ENCODE assay signal across 8 mouse cellular contexts in the genomic region with DNA sequence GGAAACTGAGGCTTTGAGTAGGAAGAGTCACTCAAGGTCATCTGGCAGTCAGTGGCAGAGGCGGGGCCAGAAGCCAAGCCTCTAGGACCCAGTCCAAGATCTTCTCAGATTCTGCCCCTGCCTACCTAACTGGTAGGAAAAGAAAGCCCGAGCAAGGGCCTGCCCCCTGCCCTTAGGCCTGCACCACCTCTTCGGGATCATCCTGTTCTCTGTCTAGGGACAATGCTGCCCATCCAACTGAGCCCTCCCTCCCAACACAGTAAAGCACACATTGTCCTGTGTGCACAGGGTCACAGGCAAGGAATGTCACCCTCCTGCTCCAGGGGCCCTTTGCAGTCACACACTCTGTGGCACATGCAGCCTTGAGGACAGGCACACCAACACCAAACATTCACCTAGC. TPM values are rescaled to one million over a fixed set of nuclear protein-coding genes. Genes with fewer than 3 reads are reported as not detected.
DNase-seq lines count a peak whose midpoint lies in the region; ATAC-seq and TF ChIP-seq lines count a peak whose summit lies in the region.

No protein-coding gene starts in this region.

- TF ChIP-seq POLR2A in cerebellum, adult 2 months (IDR thresholded peaks at IDR 0.05; ENCODE audit: borderline replicate concordance, insufficient read depth, low read length): no peak

- no peak overlapping the region for H3K27ac ChIP-seq in cerebellum, adult 2 months (ENCODE audit: insufficient read depth, low read length)
- no peak overlapping the region for H3K27ac ChIP-seq in embryonic facial prominence, embryonic 13.5 days
- H3K27ac ChIP-seq in hindbrain, embryonic 12.5 days: peak overlapping the region; percentile 12; the same call in 1 of the 2 replicates
- no peak overlapping the region for H3K27ac ChIP-seq in midbrain, postnatal 0 days (ENCODE audit: low read depth, low read length)

- H3K4me1 ChIP-seq in cerebellum, adult 2 months (ENCODE audit: control insufficient read depth, insufficient read depth, low read length): peaks cover 17% of the 10 kb centered on the region
- H3K4me1 ChIP-seq in embryonic facial prominence, embryonic 13.5 days: peaks cover 34% of the 10 kb centered on the region
- peaks cover 72% of the 10 kb centered on the region for H3K4me1 ChIP-seq in hindbrain, embryonic 12.5 days
- H3K4me1 ChIP-seq in midbrain, postnatal 0 days (ENCODE audit: insufficient read depth, low read length): peaks cover 25% of the 10 kb centered on the region

- no peaks in the 10 kb centered on the region for H3K36me3 ChIP-seq in embryonic facial prominence, embryonic 13.5 days
- no peaks in the 10 kb centered on the region for H3K36me3 ChIP-seq in hindbrain, embryonic 12.5 days
- peaks cover 4% of the 10 kb centered on the region; the same call in 1 of the 2 replicates for H3K36me3 ChIP-seq in midbrain, postnatal 0 days (ENCODE audit: insufficient read depth, low read length)

- WGBS in cerebellum, adult 2 months: 45% methylated on average over 3 of the region's 3 CpGs
- WGBS in embryonic facial prominence, embryonic 13.5 days: 45% methylated on average over 3 of the region's 3 CpGs
- WGBS in hindbrain, embryonic 12.5 days: 50% methylated on average over 3 of the region's 3 CpGs
- 51% methylated on average over 3 of the region's 3 CpGs for WGBS in midbrain, postnatal 0 days

- no peak for TF ChIP-seq CTCF in cerebellum, adult 2 months (IDR thresholded peaks at IDR 0.05; ENCODE audit: borderline replicate concordance, insufficient read depth, low read depth, low read length)
- no peak for TF ChIP-seq CTCF in midbrain, postnatal 0 days (IDR thresholded peaks at IDR 0.05)

- peak overlapping the region; percentile 100; the same call in 1 of the 2 replicates for H3K4me2 ChIP-seq in embryonic facial prominence, embryonic 13.5 days
- H3K4me2 ChIP-seq in hindbrain, embryonic 12.5 days (replicated peaks): peak overlapping the region; percentile 98
- peak overlapping the region; percentile 78 for H3K4me2 ChIP-seq in midbrain, postnatal 0 days (ENCODE audit: low read depth, low read length, poor library complexity, severe bottlenecking)

- no peak overlapping the region for H3K9ac ChIP-seq in embryonic facial prominence, embryonic 13.5 days
- H3K9ac ChIP-seq in hindbrain, embryonic 12.5 days: peak overlapping the region; percentile 79
- H3K9ac ChIP-seq in midbrain, postnatal 0 days (replicated peaks; ENCODE audit: low read length, poor library complexity, severe bottlenecking): no peak overlapping the region; the same call in 1 of the 2 replicates

- ATAC-seq in cerebellum, adult (ENCODE audit: insufficient number of reproducible peaks, low FRiP score, low TSS enrichment): no peak
- ATAC-seq in embryonic facial prominence, embryonic 13.5 days (ENCODE audit: insufficient number of reproducible peaks, insufficient read depth, low FRiP score, low TSS enrichment, low read depth): no peak
- no peak for ATAC-seq in hindbrain, embryonic 12.5 days (ENCODE audit: low FRiP score)
- no peak for ATAC-seq in midbrain, postnatal 0 days (ENCODE audit: low FRiP score)

- no peaks in the 10 kb centered on the region for H3K27me3 ChIP-seq in cerebellum, adult 2 months (ENCODE audit: control insufficient read depth, insufficient read depth, low read length)
- peaks cover 97% of the 10 kb centered on the region for H3K27me3 ChIP-seq in embryonic facial prominence, embryonic 13.5 days
- H3K27me3 ChIP-seq in hindbrain, embryonic 12.5 days: peaks cover 28% of the 10 kb centered on the region
- H3K27me3 ChIP-seq in midbrain, postnatal 0 days (ENCODE audit: insufficient read depth, low read length): no peaks in the 10 kb centered on the region

- DNase-seq in cerebellum, adult 2 months: no peak
- no peak for DNase-seq in midbrain, postnatal 0 days (ENCODE audit: low spot score)
- DNase-seq in embryo, embryonic 11 days: no peak
- DNase-seq in layer of hippocampus, postnatal 25 days (ENCODE audit: extremely low spot score in 1 of 2, low spot score in 1 of 2): no peak
- DNase-seq in kidney, adult 8-10 months: no peak

- peak overlapping the region; percentile 7 for H3K4me3 ChIP-seq in cerebellum, adult 2 months (replicated peaks; ENCODE audit: insufficient read depth, low read depth, low read length)
- no peak overlapping the region for H3K4me3 ChIP-seq in embryonic facial prominence, embryonic 13.5 days
- peak overlapping the region; percentile 53 for H3K4me3 ChIP-seq in hindbrain, embryonic 12.5 days
- H3K4me3 ChIP-seq in midbrain, postnatal 0 days (ENCODE audit: low read depth, low read length): peak overlapping the region; percentile 88

- H3K9me3 ChIP-seq in embryonic facial prominence, embryonic 13.5 days: no peaks in the 10 kb centered on the region
- H3K9me3 ChIP-seq in hindbrain, embryonic 12.5 days (replicated peaks): no peaks in the 10 kb centered on the region
- H3K9me3 ChIP-seq in midbrain, postnatal 0 days (ENCODE audit: low read length): no peaks in the 10 kb centered on the region

RNA-seq across cellular contexts. Expression of a gene that starts 1.3 kb away (rescaled TPM):
- polyA plus RNA-seq in cerebellum, adult 2 months (2012; rRNA removed): 83.3 and 85.2 TPM in 2 replicates
- 1.3 and 1.4 TPM in 2 replicates for polyA plus RNA-seq in embryonic facial prominence, embryonic 13.5 days (2015; fragmentation: Nextera tagmentation; extraction: Ambion mirVana)
- polyA plus RNA-seq in hindbrain, embryonic 12.5 days (2016; fragmentation: Nextera tagmentation; extraction: Ambion mirVana): 14.6 and 17.4 TPM in 2 replicates
- 46.9 and 60.2 TPM in 2 replicates for total RNA-seq in midbrain, postnatal 0 days (2014; rRNA removed)
- polyA plus RNA-seq in midbrain, postnatal 0 days (2015; fragmentation: Nextera tagmentation; extraction: Ambion mirVana): 10.1 and 11.1 TPM in 2 replicates
- 10 to 100 TPM; 20.1 to 21.9 TPM for total RNA-seq in layer of hippocampus, postnatal 25 days (2021)

RNA-seq across cellular contexts. Expression of a gene that starts 14.5 kb away (rescaled TPM):
- 7.5 and 8.6 TPM in 2 replicates for polyA plus RNA-seq in cerebellum, adult 2 months (2012; rRNA removed)
- polyA plus RNA-seq in embryonic facial prominence, embryonic 13.5 days (2015; fragmentation: Nextera tagmentation; extraction: Ambion mirVana): 5.4 and 5.9 TPM in 2 replicates
- 8.8 and 9.0 TPM in 2 replicates for polyA plus RNA-seq in hindbrain, embryonic 12.5 days (2016; fragmentation: Nextera tagmentation; extraction: Ambion mirVana)
- 11.0 and 14.2 TPM in 2 replicates for total RNA-seq in midbrain, postnatal 0 days (2014; rRNA removed)
- polyA plus RNA-seq in midbrain, postnatal 0 days (2015; fragmentation: Nextera tagmentation; extraction: Ambion mirVana): 7.0 and 7.5 TPM in 2 replicates
- 1 to 10 TPM; 6.7 to 8.4 TPM for total RNA-seq in layer of hippocampus, postnatal 25 days (2021)

RNA-seq across cellular contexts. Expression of a gene that starts 41.9 kb away (rescaled TPM):
- 4.1 and 4.4 TPM in 2 replicates for polyA plus RNA-seq in cerebellum, adult 2 months (2012; rRNA removed)
- polyA plus RNA-seq in embryonic facial prominence, embryonic 13.5 days (2015; fragmentation: Nextera tagmentation; extraction: Ambion mirVana): 0.25 and 0.50 TPM in 2 replicates
- 0.35 and 0.46 TPM in 2 replicates for polyA plus RNA-seq in hindbrain, embryonic 12.5 days (2016; fragmentation: Nextera tagmentation; extraction: Ambion mirVana)
- 6.7 and 7.4 TPM in 2 replicates for total RNA-seq in midbrain, postnatal 0 days (2014; rRNA removed)
- polyA plus RNA-seq in midbrain, postnatal 0 days (2015; fragmentation: Nextera tagmentation; extraction: Ambion mirVana): 5.3 and 7.2 TPM in 2 replicates
- total RNA-seq in layer of hippocampus, postnatal 25 days (2021): 1 to 10 TPM; 2.6 to 3.3 TPM

RNA-seq across cellular contexts. Expression of a gene that starts 43.4 kb away (rescaled TPM):
- 51.8 and 53.5 TPM in 2 replicates for polyA plus RNA-seq in cerebellum, adult 2 months (2012; rRNA removed)
- 39.9 and 44.9 TPM in 2 replicates for polyA plus RNA-seq in embryonic facial prominence, embryonic 13.5 days (2015; fragmentation: Nextera tagmentation; extraction: Ambion mirVana)
- 38.7 and 43.5 TPM in 2 replicates for polyA plus RNA-seq in hindbrain, embryonic 12.5 days (2016; fragmentation: Nextera tagmentation; extraction: Ambion mirVana)
- 65.8 and 71.7 TPM in 2 replicates for total RNA-seq in midbrain, postnatal 0 days (2014; rRNA removed)
- polyA plus RNA-seq in midbrain, postnatal 0 days (2015; fragmentation: Nextera tagmentation; extraction: Ambion mirVana): 42.4 and 51.6 TPM in 2 replicates
- total RNA-seq in layer of hippocampus, postnatal 25 days (2021): 10 to 100 TPM; 52.3 to 54.1 TPM
